Mouse (Mus musculus): ENCODE measurements at regions not wholly inside any gene's neighbourhood (a gene's known extent, or its start where the extent isn't known, plus 50 kb on each side); places are given as distances from the start of the nearest gene placed in this dataset.
A peak's percentile ranks its signal among the peaks of the same experiment; 100 is the strongest.

GRCm38 (mm10) chr15:62230773-62231172 is 1308.0 kb upstream of the A1bg start:
- ATAC-seq (replicated peaks; ENCODE audit: poor library complexity): no peak

DNA sequence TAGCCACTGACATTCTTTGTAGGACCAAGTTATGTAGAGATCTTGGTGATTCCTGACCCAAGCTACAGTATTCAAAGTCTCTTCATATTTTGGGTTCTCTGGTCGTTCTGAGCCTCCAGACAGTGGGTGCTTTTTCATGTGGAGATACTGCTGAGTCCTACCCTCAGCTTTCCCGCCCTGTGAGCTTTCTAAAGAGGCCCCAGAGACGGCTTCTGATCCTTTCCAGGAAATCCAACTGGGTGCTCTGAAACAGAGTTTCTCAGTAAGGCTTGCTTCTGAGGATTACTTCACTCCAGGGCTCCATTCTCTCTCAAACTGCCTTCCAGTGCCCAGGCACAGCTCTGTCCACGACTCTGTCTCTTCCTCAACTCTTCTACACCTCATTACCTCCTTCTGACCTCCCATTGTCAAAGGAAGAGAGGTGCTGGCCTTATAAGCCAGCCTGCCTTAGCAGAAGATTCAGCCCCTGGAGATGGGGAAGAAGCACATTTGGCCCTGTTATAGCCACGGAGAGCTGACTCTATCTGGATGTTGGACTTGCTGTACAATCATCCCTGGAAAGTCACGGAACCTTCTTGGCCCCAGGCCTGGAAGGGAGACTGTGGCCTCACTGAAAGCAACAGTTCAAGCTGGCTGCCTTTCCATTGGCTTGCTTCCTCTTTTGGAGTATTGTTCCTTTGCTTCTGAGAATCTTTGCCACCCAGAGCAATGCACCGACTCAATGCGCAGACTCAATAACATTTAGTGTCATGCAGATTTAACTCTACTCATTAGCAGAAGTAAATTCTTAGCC is 1306.9 kb upstream of the A1bg start:
- no peak for ATAC-seq (replicated peaks; ENCODE audit: poor library complexity)

GRCm38 (mm10) chr15:62229023-62229422 is 1306.2 kb upstream of the A1bg start:
- no peak for ATAC-seq (replicated peaks; ENCODE audit: poor library complexity)

- ATAC-seq (replicated peaks; ENCODE audit: poor library complexity): no peak
Observed at GRCm38 (mm10) chr15:62224798-62225197, 1302.0 kb upstream of the A1bg start.

DNA sequence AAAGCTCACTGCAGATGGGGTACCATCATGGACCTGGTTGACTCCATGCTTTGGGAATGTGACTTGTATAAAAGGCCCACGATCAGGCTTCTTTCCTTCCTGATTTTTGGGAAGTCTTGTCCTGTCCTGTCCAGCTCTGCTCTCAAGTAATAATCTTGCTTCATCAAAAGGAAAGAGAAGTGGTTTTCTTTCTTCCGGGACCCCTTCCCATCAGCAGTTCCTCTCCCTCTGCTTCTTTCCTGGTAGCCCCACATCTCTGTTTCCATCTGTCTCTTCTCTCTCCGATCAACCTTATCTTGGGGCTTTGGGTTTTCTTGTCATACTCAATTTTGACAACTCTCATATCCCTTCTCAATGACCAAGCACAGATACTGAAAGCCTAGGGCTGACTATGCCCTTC is 1301.4 kb upstream of the A1bg start:
- no peak for ATAC-seq (replicated peaks; ENCODE audit: poor library complexity)

- peak; percentile 36 for ATAC-seq (replicated peaks; ENCODE audit: poor library complexity)
Observed at GRCm38 (mm10) chr15:62223156-62223840, 1300.5 kb upstream of the A1bg start.

- ATAC-seq (replicated peaks; ENCODE audit: poor library complexity): no peak
Observed at GRCm38 (mm10) chr15:62222731-62223130, 1299.9 kb upstream of the A1bg start.

- no peak for ATAC-seq (replicated peaks; ENCODE audit: poor library complexity)
Observed at GRCm38 (mm10) chr15:62222201-62222600, 1299.4 kb upstream of the A1bg start.

GRCm38 (mm10) chr15:62221024-62221819 is 1298.4 kb upstream of the A1bg start:
- ATAC-seq (replicated peaks; ENCODE audit: poor library complexity): peak; percentile 76

- ATAC-seq (replicated peaks; ENCODE audit: poor library complexity): no peak
Observed at GRCm38 (mm10) chr15:62220620-62221019, 1297.8 kb upstream of the A1bg start.

DNA sequence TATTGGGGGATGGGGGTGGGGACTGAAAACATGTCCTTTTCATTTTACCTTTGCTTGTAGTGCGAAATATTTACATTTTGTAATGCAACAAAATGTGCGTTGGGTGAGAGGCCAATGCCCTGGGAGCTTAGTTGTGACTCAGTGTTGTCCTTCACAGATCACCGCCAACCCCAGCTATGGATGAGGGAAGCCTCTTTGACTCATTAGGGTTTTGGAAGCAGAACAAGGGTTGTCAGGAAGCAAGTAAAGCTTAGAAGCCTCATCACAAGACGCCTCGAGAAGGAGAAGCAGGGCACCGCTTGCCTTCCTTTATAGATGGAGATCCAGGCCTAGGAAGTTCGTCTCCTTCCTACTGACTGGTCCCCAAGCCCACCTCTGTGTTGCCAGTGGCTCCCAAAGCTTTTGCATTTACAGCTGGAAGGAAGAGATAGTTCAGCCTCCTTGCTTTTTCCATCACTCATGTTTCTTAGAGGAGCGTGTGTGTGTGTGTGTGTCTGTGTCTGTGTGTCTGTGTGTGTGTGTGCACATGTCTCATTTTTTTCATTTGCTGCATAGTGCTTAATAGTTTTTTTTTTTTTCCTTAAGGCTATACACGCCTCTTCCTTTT is 1297.2 kb upstream of the A1bg start:
- ATAC-seq (replicated peaks; ENCODE audit: poor library complexity): no peak

GRCm38 (mm10) chr15:62218346-62219080 is 1295.7 kb upstream of the A1bg start:
- no peak for ATAC-seq (replicated peaks; ENCODE audit: poor library complexity)

GRCm38 (mm10) chr15:62216688-62217477 is 1294.1 kb upstream of the A1bg start:
- ATAC-seq (replicated peaks; ENCODE audit: poor library complexity): no peak

GRCm38 (mm10) chr15:62215616-62216398 is 1293.0 kb upstream of the A1bg start:
- peak; percentile 74 for ATAC-seq (replicated peaks; ENCODE audit: poor library complexity)

GRCm38 (mm10) chr15:62214300-62214699 is 1291.5 kb upstream of the A1bg start:
- no peak for ATAC-seq (replicated peaks; ENCODE audit: poor library complexity)

GRCm38 (mm10) chr15:62212283-62212910 is 1289.6 kb upstream of the A1bg start:
- no peak for ATAC-seq (replicated peaks; ENCODE audit: poor library complexity)

DNA sequence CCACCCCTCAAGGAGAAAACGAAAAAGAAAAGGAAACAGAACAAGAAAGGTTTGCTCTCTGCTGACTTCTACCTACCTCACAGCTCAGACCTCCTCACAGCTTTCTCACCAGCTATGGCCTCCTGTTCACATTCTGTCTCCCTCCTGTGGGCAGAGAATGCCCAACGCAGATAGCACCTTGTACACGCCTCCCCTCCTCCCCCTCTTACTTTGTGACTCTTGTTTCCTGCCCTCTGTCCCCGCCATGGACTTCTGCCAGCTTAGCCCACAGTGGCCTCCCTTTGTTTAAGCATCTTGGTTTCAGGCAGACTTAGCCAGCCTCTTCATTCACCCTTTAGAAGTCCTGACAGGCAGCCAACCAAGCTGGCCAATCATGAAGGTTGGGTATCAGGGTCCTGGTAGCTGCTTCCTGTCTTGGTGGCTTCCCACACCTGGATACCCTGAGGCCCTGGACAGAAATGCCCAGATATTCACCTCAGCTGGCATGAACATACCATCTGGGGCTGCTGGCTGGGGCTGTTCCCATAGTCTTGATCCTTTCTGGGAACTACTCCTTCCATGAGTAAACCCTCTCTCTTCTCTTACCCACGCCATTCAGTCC is 1287.2 kb upstream of the A1bg start:
- peak; percentile 88 for ATAC-seq (replicated peaks; ENCODE audit: poor library complexity)

DNA sequence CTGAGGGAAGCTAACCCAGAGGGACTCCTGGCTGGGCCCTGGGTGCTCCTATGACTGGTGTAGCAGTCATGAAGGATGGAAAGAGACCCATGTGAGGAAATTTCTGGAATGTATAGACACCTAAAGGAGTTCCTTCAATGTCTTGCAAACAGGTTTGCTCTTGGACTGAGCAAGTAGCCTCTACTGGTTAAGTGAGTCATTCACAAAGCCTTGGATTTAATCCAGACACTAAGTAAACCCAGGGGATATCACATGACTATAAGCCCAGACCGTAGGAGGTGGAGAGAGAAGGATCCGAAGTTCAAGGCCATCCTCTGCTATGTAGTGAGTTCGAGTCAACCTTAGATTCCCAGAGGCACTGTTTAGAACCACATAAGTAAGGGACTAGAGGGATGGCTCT is 1286.5 kb upstream of the A1bg start:
- ATAC-seq (replicated peaks; ENCODE audit: poor library complexity): no peak

All from megakaryocyte progenitor cell, adult 5-6 weeks (primary cell).